Mouse (Mus musculus): ENCODE results near the gene Fbxo30.
A peak's percentile ranks its signal among the peaks of the same experiment; 100 is the strongest.

The Fbxo30 gene

GRCm38 (mm10) chr10:11280578-11281463 is at the start of gene Fbxo30:
Gene Fbxo30, plus strand, starts transcription at chr10:11281330.
- DNase-seq (ENCODE audit: low read depth, low spot score) = peak; percentile 87

- no peak for DNase-seq (ENCODE audit: low read depth, low spot score)
Observed at GRCm38 (mm10) chr10:11233208-11233607, 47.9 kb upstream of the Fbxo30 start.

GRCm38 (mm10) chr10:11242988-11243387 is 38.1 kb upstream of the Fbxo30 start:
- DNase-seq (ENCODE audit: low read depth, low spot score) = peak; percentile 55

- DNase-seq (ENCODE audit: low read depth, low spot score) = no peak
Observed at GRCm38 (mm10) chr10:11248210-11248609, 32.9 kb upstream of the Fbxo30 start.

GRCm38 (mm10) chr10:11250247-11250997 is 30.7 kb upstream of the Fbxo30 start:
- no peak for DNase-seq (ENCODE audit: low read depth, low spot score)

GRCm38 (mm10) chr10:11253581-11253980 is 27.5 kb upstream of the Fbxo30 start:
- peak; percentile 57 for DNase-seq (ENCODE audit: low read depth, low spot score)

GRCm38 (mm10) chr10:11260119-11260518 is 21.0 kb upstream of the Fbxo30 start:
- DNase-seq (ENCODE audit: low read depth, low spot score) = no peak

- peak; percentile 90 for DNase-seq (ENCODE audit: low read depth, low spot score)
Observed at GRCm38 (mm10) chr10:11262292-11262691, 18.8 kb upstream of the Fbxo30 start.

- peak; percentile 94 for DNase-seq (ENCODE audit: low read depth, low spot score)
Observed at GRCm38 (mm10) chr10:11263795-11264194, 17.3 kb upstream of the Fbxo30 start.

GRCm38 (mm10) chr10:11269165-11269564 is 12.0 kb upstream of the Fbxo30 start:
- peak; percentile 70 for DNase-seq (ENCODE audit: low read depth, low spot score)

- no peak for DNase-seq (ENCODE audit: low read depth, low spot score)
Observed at GRCm38 (mm10) chr10:11274431-11274830, 6.7 kb upstream of the Fbxo30 start.

- DNase-seq (ENCODE audit: low read depth, low spot score) = no peak
Observed at GRCm38 (mm10) chr10:11280235-11280577, 924 bp upstream of the Fbxo30 start.

GRCm38 (mm10) chr10:11281498-11282305 is 572 bp downstream of the Fbxo30 start:
- peak; percentile 78 for DNase-seq (ENCODE audit: low read depth, low spot score)

GRCm38 (mm10) chr10:11282306-11282631 is 1.1 kb downstream of the Fbxo30 start:
- no peak for DNase-seq (ENCODE audit: low read depth, low spot score)

- no peak for DNase-seq (ENCODE audit: low read depth, low spot score)
Observed at GRCm38 (mm10) chr10:11298418-11298817, 17.3 kb downstream of the Fbxo30 start.

GRCm38 (mm10) chr10:11305365-11306053 is 24.4 kb downstream of the Fbxo30 start:
- no peak for DNase-seq (ENCODE audit: low read depth, low spot score)

- no peak for DNase-seq (ENCODE audit: low read depth, low spot score)
Observed at GRCm38 (mm10) chr10:11306054-11306367, 24.9 kb downstream of the Fbxo30 start.

GRCm38 (mm10) chr10:11309866-11310265 is 28.7 kb downstream of the Fbxo30 start:
- no peak for DNase-seq (ENCODE audit: low read depth, low spot score)

GRCm38 (mm10) chr10:11310481-11310880 is 29.4 kb downstream of the Fbxo30 start:
- DNase-seq (ENCODE audit: low read depth, low spot score) = no peak

GRCm38 (mm10) chr10:11317856-11318454 is 36.8 kb downstream of the Fbxo30 start:
- peak; percentile 52 for DNase-seq (ENCODE audit: low read depth, low spot score)

GRCm38 (mm10) chr10:11319446-11319970 is 38.4 kb downstream of the Fbxo30 start:
- DNase-seq (ENCODE audit: low read depth, low spot score) = no peak
